Mouse (Mus musculus) intestine, postnatal 0 days (tissue): ENCODE measurements around the gene Gm3646. TPM values are rescaled to one million over a fixed set of nuclear protein-coding genes. Genes with fewer than 3 reads are reported as not detected.

Source experiments
- ATAC-seq: fragments of 200-750 bp; cut with Nextera tagmentation; 2 replicates; pipeline ENCODE4 v1.8.0; 2017; ENCODE audit warnings: mild to moderate bottlenecking, moderate TSS enrichment, moderate library complexity
- H3K27ac ChIP-seq: fragments of 300-500 bp; sonication (generic); 2 replicates; pipeline ENCODE4 v1.5.1; 2014; ENCODE audit warnings: mild to moderate bottlenecking, low read depth, low read length, moderate library complexity
- H3K27me3 ChIP-seq: fragments of 300-500 bp; sonication (generic); replicated peaks from 2 replicates; pipeline ENCODE4 v1.6.1; 2014; ENCODE audit warnings: low read length, mixed read lengths; ENCODE audit not compliant: control insufficient read depth, insufficient read depth
- H3K36me3 ChIP-seq: fragments of 300-500 bp; sonication (generic); 2 replicates; pipeline ENCODE4 v1.6.1; 2014; ENCODE audit warnings: mild to moderate bottlenecking, moderate library complexity; ENCODE audit not compliant: control insufficient read depth, insufficient read depth
- H3K4me1 ChIP-seq: fragments of 300-500 bp; sonication (generic); replicated peaks from 2 replicates; pipeline ENCODE4 v1.6.1; 2014; ENCODE audit warnings: antibody characterized with exemption, low read length, mixed read lengths; ENCODE audit not compliant: control insufficient read depth, insufficient read depth
- H3K4me2 ChIP-seq: fragments of 300-500 bp; sonication (generic); replicated peaks from 2 replicates; pipeline ENCODE4 v1.6.1; 2014; ENCODE audit warnings: low read depth, mild to moderate bottlenecking, moderate library complexity
- H3K4me3 ChIP-seq: fragments of 300-500 bp; sonication (generic); 2 replicates; pipeline ENCODE4 v1.5.1; 2014; ENCODE audit warnings: low read depth, low read length
- H3K9ac ChIP-seq: fragments of 300-500 bp; sonication (generic); 2 replicates; pipeline ENCODE4 v1.6.1; 2014; ENCODE audit warnings: mild to moderate bottlenecking, low read depth, low read length
- H3K9me3 ChIP-seq: fragments of 300-500 bp; sonication (generic); 2 replicates; pipeline ENCODE4 v1.6.1; 2016; ENCODE audit warnings: mixed run types; ENCODE audit not compliant: control insufficient read depth
- CTCF ChIP-seq: sonication (generic); IDR thresholded peaks from 2 replicates; pipeline ENCODE4 v1.5.1; 2016; ENCODE audit warnings: low read depth, mild to moderate bottlenecking, control low read depth, antibody characterized with exemption, moderate library complexity
- WGBS: fragments of 180-500 bp; shearing (Covaris S2); extraction: QIAGEN DNeasy Blood & Tissue Kit; methylation state at CpG from one replicate; pipeline ENCODE4 v1.1.7; 2014; 5-methylcytosine and 5-hydroxymethylcytosine counted together
- polyA plus RNA-seq: library from polyadenylated mRNA; unstranded; fragments of >200 nt; fragmentation: Nextera tagmentation; extraction: Ambion mirVana; gene quantifications from 2 replicates; pipeline ENCODE4 v1.2.1, GENCODE M21; 2015

Gm3646 gene
- polyA plus RNA-seq, 1 experiment from 2014 or later, result not detected

DNA sequence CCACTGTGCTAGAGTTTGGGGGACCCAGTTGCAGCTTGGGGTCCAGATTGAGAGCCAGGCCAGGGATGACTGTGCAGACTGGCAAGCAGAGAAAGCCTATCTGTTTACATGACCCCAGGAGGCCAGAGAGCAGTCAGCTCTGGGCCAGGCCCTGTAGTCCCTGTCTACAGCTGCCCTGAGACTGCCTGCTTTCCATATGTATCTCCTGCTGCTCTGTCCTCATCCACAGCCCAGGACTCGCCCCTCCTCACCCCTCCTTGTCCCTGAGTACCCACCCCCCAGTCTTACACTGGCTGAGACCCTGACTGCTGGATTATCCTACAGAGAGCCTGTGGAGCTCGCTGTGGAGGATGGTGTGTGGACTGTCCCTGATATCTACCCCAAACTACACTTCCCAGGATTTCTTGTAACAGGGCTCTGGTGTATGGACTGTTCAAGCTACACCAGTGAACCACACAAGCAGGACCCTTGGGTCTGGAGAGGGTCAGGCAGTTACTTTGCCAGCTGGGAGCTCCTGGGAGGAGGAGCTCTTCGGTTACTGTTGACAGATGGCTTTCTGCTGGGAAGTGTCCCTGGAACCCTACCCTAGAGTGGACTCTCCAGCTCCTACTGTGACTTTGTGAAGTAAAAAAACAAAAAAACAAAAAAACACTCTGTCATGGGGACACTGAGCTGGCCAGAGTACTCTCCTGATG is 32.6 kb downstream of the Gm3646 start:
- no peak for TF ChIP-seq CTCF
- no peaks in the 10 kb centered on the region for H3K9me3 ChIP-seq
- no peak overlapping the region for H3K27ac ChIP-seq
- H3K27me3 ChIP-seq, result no peaks in the 10 kb centered on the region
- WGBS, result 42% methylated on average over 3 of the region's 3 CpGs
- H3K4me3 ChIP-seq, result no peak overlapping the region
- H3K9ac ChIP-seq, result no peak overlapping the region
- ATAC-seq, result no peak
- no peaks in the 10 kb centered on the region for H3K36me3 ChIP-seq
- H3K4me1 ChIP-seq, result no peaks in the 10 kb centered on the region
- no peak overlapping the region for H3K4me2 ChIP-seq

DNA sequence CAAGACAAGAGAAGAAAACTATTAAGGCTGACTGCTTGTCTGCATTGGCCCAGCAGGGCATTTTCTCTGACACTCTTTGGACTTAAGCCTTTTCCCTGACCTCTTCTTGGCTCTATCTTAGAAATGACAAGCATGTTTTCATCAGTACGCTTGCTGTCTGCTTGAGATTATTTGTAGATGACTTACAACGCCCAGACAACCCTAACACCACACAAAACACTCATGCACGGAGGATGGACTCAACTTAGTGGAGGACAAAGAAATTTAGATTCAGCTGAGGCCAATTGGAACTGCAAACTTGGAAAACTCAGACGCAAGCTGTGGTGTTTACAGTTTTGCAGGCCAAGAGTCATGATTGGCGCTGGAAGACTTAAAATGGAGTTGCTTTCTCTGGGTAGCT is 34.7 kb downstream of the Gm3646 start:
- 67% methylated on average over 5 of the region's 5 CpGs for WGBS
- Histone ChIP-seq H3K4me1 (no peaks in the 10 kb centered on the region), H3K4me3 (no peak overlapping the region), H3K36me3 (no peaks in the 10 kb centered on the region), H3K9me3 (no peaks in the 10 kb centered on the region), H3K4me2 (no peak overlapping the region), H3K27ac (no peak overlapping the region), H3K9ac (no peak overlapping the region), H3K27me3 (no peaks in the 10 kb centered on the region)
- no peak for TF ChIP-seq CTCF
- ATAC-seq, result no peak

DNA sequence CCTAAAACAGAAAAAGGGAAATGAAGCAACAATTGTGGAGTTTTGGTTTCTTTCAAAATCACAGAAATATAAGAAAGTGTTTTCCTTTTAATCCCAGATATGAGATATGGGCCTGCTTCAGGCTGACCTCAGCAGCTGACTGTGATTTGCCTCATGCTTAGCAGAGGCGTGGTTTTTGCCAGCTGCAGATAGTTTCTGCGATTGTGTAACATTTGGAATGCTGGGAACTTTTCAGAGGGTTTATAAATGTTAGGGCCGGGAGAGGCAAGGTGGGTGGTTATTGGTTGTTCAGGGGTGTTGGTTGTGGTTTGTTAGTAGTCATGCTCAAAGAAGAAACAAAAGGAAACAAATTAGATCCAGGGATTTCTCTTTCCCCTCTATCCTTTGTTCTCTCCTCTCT is 37.1 kb downstream of the Gm3646 start:
- TF ChIP-seq CTCF, result no peak
- ATAC-seq, result no peak
- WGBS, result 74% methylated on average over 3 of the region's 3 CpGs

DNA sequence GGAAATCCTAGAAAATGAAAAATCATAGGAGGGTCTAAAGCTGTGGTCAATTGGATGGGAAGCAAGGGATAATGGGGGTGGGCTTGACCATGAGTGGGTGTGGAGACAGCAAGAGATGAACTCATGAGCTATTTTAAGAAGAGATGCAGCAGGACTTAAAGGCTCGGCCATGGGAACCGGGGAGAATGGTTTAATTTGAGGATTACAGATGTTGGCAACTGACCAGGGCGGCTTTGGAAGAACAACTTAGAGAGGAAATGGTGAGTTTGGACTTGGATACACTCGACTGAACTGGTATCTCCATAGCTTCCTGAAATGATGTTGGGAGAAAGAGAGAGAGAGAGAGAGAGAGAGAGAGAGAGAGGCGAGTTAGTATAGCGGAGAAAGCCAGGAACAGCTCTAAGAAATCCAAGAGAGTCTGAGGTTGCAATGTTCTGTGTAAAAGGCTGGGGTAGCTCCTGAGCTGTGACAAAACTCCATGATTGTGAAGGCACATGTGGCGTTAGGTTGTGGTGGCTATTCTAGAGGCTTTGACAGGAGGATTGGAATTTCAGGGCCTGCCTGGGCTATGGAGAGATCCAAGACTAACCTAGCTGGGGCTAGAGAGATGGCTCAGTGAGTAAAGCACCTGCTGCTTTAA is 39.2 kb downstream of the Gm3646 start:
- H3K4me1 ChIP-seq, result peaks cover 6% of the 10 kb centered on the region; the same call in 1 of the 2 replicates
- no peaks in the 10 kb centered on the region for H3K9me3 ChIP-seq
- no peaks in the 10 kb centered on the region for H3K36me3 ChIP-seq
- WGBS, result 67% methylated on average over 7 of the region's 7 CpGs
- TF ChIP-seq CTCF, result no peak
- no peak overlapping the region for H3K9ac ChIP-seq
- no peak overlapping the region for H3K4me2 ChIP-seq
- no peak overlapping the region for H3K4me3 ChIP-seq
- H3K27me3 ChIP-seq, result no peaks in the 10 kb centered on the region
- H3K27ac ChIP-seq, result no peak overlapping the region
- no peak for ATAC-seq

More for the DNA sequence above, 37.1 kb downstream of the Gm3646 start:
- H3K4me1 ChIP-seq, result no peaks in the 10 kb centered on the region
- no peaks in the 10 kb centered on the region for H3K27me3 ChIP-seq
- no peaks in the 10 kb centered on the region for H3K9me3 ChIP-seq
- no peak overlapping the region for H3K9ac ChIP-seq
- H3K4me3 ChIP-seq, result no peak overlapping the region
- no peak overlapping the region for H3K27ac ChIP-seq
- H3K36me3 ChIP-seq, result no peaks in the 10 kb centered on the region
- H3K4me2 ChIP-seq, result no peak overlapping the region

DNA sequence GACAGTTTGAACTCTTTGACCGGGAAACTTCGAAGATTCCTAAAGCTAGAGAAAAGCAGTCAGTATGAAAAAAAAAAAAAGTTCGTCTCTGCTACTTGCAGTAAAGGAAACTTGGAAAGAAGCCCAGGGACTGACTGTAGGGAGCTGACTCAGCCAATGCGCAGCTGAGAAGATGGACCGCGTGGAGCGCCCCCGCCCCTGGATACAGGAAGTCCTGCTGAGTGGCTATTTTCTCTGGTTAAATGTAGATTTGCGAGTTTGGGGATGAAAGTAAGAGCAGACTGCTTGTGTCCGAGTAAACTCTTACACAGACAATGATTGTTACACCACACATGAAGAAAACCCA is 43.1 kb downstream of the Gm3646 start:
- H3K4me1 ChIP-seq, result peaks cover 6% of the 10 kb centered on the region
- no peaks in the 10 kb centered on the region for H3K27me3 ChIP-seq
- H3K27ac ChIP-seq, result peak overlapping the region; percentile 70
- H3K4me3 ChIP-seq, result peak overlapping the region; percentile 26
- H3K4me2 ChIP-seq, result peak overlapping the region; percentile 63
- WGBS, result 6% methylated on average over 10 of the region's 10 CpGs
- TF ChIP-seq CTCF, result peak; percentile 47
- no peaks in the 10 kb centered on the region for H3K9me3 ChIP-seq
- no peaks in the 10 kb centered on the region for H3K36me3 ChIP-seq
- H3K9ac ChIP-seq, result no peak overlapping the region
- 0 out of 2 replicates have a peak, but pooled peaks have one; percentile 62 for ATAC-seq

DNA sequence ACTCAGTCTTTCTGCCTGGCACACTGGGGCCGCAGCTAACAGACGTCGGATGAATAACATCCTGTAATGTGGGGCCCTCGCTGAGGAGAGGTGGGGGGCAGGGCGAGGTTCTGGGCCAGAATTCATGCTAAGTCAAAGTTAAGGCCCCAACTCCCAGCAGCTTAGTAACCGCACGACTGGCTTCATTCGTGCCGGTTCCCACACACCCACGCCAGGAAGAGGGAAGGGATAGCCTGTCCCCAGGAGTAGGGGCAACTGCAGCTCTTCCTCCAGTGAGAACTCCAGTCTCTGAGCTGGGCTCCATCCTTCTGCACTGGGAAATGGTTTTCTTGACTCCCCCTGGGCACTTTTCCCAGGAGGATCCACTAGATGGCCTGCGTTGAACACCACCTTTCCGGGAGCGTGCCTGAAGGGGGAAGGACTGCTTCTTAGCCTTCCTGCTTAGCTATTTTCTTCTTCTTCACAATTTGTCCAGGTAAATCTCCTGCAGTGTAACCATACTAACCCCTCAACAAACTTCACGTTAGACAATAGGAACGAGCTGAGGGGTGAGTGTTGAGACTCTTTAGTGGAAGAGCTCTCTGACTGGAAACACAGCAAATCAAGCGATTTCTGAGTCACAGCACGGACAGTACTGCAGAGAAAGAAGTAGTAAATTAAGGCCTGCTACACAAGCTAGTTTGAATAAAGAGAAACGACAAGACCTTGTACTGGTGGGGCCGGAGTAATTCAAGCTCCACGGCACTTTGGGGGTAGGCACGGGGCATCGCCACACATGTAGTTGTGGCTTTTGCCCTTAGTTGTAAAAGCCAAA is 43.7 kb downstream of the Gm3646 start:
- H3K9ac ChIP-seq, result no peak overlapping the region
- H3K4me1 ChIP-seq, result peaks cover 6% of the 10 kb centered on the region
- H3K4me3 ChIP-seq, result peak overlapping the region; percentile 26
- H3K27me3 ChIP-seq, result no peaks in the 10 kb centered on the region
- peak overlapping the region; percentile 67 for H3K27ac ChIP-seq
- peak; percentile 84 for TF ChIP-seq CTCF
- peak overlapping the region; percentile 63 for H3K4me2 ChIP-seq
- peak; percentile 56; the same call in 1 of the 2 replicates for ATAC-seq
- no peaks in the 10 kb centered on the region for H3K9me3 ChIP-seq
- H3K36me3 ChIP-seq, result no peaks in the 10 kb centered on the region
- 3% methylated on average over 22 of the region's 22 CpGs for whole genome bisulfite sequencing
